Comparison of ENCODE assay signal across 27 mouse cellular contexts in the genomic region with DNA sequence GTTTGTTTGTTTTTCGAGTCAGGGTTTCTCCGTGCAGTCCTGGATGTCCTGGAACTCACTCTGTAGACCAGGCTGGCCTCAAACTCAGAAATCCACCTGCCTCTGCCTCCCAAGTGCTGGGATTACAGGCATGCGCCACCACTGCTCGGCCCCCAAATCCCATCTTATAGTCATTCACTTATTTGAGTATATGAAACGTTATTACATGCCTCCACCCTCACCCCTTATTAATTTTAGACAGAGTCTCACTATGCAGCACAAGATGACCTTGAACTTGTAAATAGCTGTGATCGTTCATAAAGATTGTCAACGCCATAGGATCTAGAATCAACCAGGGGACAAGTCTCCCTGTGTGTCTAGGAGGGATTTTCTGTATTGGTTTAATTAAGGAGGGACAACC.
"Had no signal": no experiment of that assay in that cellular context is flagged by ENCODE, and none has a peak within 500 bp of the region (broad histone marks: within the 10 kb centered on the region; RNA-seq: fewer than 3 reads in every experiment).

No protein-coding gene starts in this region.

- H3K4me3 ChIP-seq: embryonic facial prominence, embryonic 10.5 days; embryonic facial prominence, embryonic 12.5 days; embryonic facial prominence, embryonic 13.5 days; embryonic facial prominence, embryonic 15.5 days; erythroblast, embryonic 14.5 days; forebrain, embryonic 10.5 days; forebrain, embryonic 12.5 days; forebrain, embryonic 13.5 days; forebrain, embryonic 15.5 days; gastrocnemius, adult 2 months; heart, adult 2 months had no signal

- DNase-seq: cerebellum, adult 2 months; cerebellum, adult 8-10 months; cerebellum, adult 9-10 months; cerebellum, adult 9-11 months; cerebellum, postnatal 10 days; cerebellum, postnatal 14 days; cerebellum, postnatal 25 days; cerebellum, postnatal 36 days; embryo, embryonic 11 days; forebrain, postnatal 0 days; gastrocnemius, adult 2 months; gastrocnemius, postnatal 10 days; gastrocnemius, postnatal 14 days; gastrocnemius, postnatal 25 days; gastrocnemius, postnatal 36 days; heart, adult 2 months had no signal

- H3K4me1 ChIP-seq: embryonic facial prominence, embryonic 10.5 days; embryonic facial prominence, embryonic 12.5 days; embryonic facial prominence, embryonic 13.5 days; embryonic facial prominence, embryonic 15.5 days; forebrain, embryonic 10.5 days; forebrain, embryonic 12.5 days; forebrain, embryonic 13.5 days; forebrain, embryonic 15.5 days had no signal

- H3K4me2 ChIP-seq: embryonic facial prominence, embryonic 12.5 days; embryonic facial prominence, embryonic 13.5 days; embryonic facial prominence, embryonic 15.5 days; forebrain, embryonic 12.5 days; forebrain, embryonic 13.5 days; forebrain, embryonic 15.5 days had no signal

- H3K9me3 ChIP-seq: embryonic facial prominence, embryonic 10.5 days; embryonic facial prominence, embryonic 12.5 days; embryonic facial prominence, embryonic 13.5 days; embryonic facial prominence, embryonic 15.5 days; forebrain, embryonic 10.5 days; forebrain, embryonic 12.5 days; forebrain, embryonic 13.5 days; forebrain, embryonic 15.5 days had no signal

- H3K9ac ChIP-seq: embryonic facial prominence, embryonic 12.5 days; embryonic facial prominence, embryonic 13.5 days; embryonic facial prominence, embryonic 15.5 days; forebrain, embryonic 12.5 days; forebrain, embryonic 13.5 days; forebrain, embryonic 15.5 days; forebrain, postnatal 0 days had no signal

- H3K27ac ChIP-seq: embryonic facial prominence, embryonic 10.5 days; embryonic facial prominence, embryonic 12.5 days; embryonic facial prominence, embryonic 13.5 days; embryonic facial prominence, embryonic 15.5 days; forebrain, embryonic 10.5 days; forebrain, embryonic 12.5 days; forebrain, embryonic 13.5 days; forebrain, embryonic 15.5 days; gastrocnemius, adult 2 months; heart, adult 2 months had no signal

- ATAC-seq: forebrain, embryonic 13.5 days; forebrain, embryonic 14.5 days; forebrain, embryonic 15.5 days; forebrain, embryonic 16.5 days; forebrain, postnatal 0 days had no signal

- H3K36me3 ChIP-seq: embryonic facial prominence, embryonic 10.5 days; embryonic facial prominence, embryonic 12.5 days; embryonic facial prominence, embryonic 13.5 days; embryonic facial prominence, embryonic 15.5 days; forebrain, embryonic 10.5 days; forebrain, embryonic 12.5 days; forebrain, embryonic 15.5 days had no signal

- H3K27me3 ChIP-seq: embryonic facial prominence, embryonic 12.5 days; embryonic facial prominence, embryonic 13.5 days; embryonic facial prominence, embryonic 15.5 days; forebrain, embryonic 12.5 days; forebrain, embryonic 13.5 days; forebrain, embryonic 15.5 days had no signal
